In the genomic region with DNA sequence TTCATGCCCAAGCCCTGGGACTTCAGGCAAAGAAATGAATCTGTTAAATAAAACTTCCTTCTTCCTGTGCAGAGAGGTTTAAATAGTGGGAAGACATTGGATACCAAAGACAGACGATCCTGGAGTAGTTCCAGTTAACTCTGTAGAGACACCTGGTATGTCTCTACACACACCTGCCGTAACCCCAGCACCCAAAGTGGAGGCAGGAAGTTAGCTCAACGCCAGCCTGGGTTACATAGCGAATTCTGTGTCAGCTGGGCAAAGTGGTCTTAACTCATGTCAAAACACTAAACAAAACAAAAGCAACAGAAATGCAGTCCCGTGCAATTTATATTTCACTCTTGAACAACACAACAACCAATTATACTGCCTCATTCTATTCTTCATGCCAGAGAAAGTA, we compare ENCODE assay signal across 18 mouse cellular contexts.
"Had no signal": no experiment of that assay in that cellular context is flagged by ENCODE, and none has a peak within 500 bp of the region (broad histone marks: within the 10 kb centered on the region; RNA-seq: fewer than 3 reads in every experiment).

No protein-coding gene starts in this region.

- H3K9me3 ChIP-seq: limb, embryonic 12.5 days; limb, embryonic 15.5 days; midbrain, embryonic 12.5 days; midbrain, embryonic 15.5 days; neural tube, embryonic 12.5 days; neural tube, embryonic 15.5 days had no signal

- DNase-seq: kidney, adult 2 months; kidney, postnatal 25 days; left cerebral cortex, postnatal 4 days; liver, postnatal 0 days; lung, embryonic 14.5 days; retina, postnatal 1 day had no signal

- H3K36me3 ChIP-seq: limb, embryonic 15.5 days; midbrain, embryonic 12.5 days; midbrain, embryonic 15.5 days; neural tube, embryonic 12.5 days; neural tube, embryonic 15.5 days had no signal

- H3K27me3 ChIP-seq: limb, embryonic 12.5 days; limb, embryonic 15.5 days; midbrain, embryonic 12.5 days; midbrain, embryonic 15.5 days; neural tube, embryonic 12.5 days; neural tube, embryonic 15.5 days had no signal

- H3K9ac ChIP-seq: limb, embryonic 12.5 days; limb, embryonic 15.5 days; liver, embryonic 14.5 days; liver, postnatal 0 days; lung, embryonic 14.5 days; midbrain, embryonic 12.5 days; midbrain, embryonic 15.5 days; neural tube, embryonic 12.5 days; neural tube, embryonic 15.5 days had no signal

- H3K27ac ChIP-seq: kidney, postnatal 0 days; limb, embryonic 12.5 days; limb, embryonic 15.5 days; liver, embryonic 14.5 days; macrophage; midbrain, embryonic 12.5 days; midbrain, embryonic 15.5 days; neural tube, embryonic 12.5 days; neural tube, embryonic 15.5 days had no signal

- ATAC-seq: intestine, postnatal 0 days; liver, postnatal 0 days; lung, postnatal 0 days; midbrain, embryonic 15.5 days had no signal

- H3K4me1 ChIP-seq: limb, embryonic 12.5 days had no signal

- H3K4me3 ChIP-seq: limb, embryonic 12.5 days; limb, embryonic 15.5 days; midbrain, embryonic 12.5 days; midbrain, embryonic 15.5 days; neural tube, embryonic 12.5 days; neural tube, embryonic 15.5 days had no signal

- H3K4me2 ChIP-seq: limb, embryonic 12.5 days; limb, embryonic 15.5 days; liver, embryonic 11.5 days; lung, embryonic 14.5 days; midbrain, embryonic 12.5 days; midbrain, embryonic 15.5 days; neural tube, embryonic 12.5 days; neural tube, embryonic 15.5 days had no signal
